ENCODE assay signal across 12 mouse cellular contexts in the genomic region with DNA sequence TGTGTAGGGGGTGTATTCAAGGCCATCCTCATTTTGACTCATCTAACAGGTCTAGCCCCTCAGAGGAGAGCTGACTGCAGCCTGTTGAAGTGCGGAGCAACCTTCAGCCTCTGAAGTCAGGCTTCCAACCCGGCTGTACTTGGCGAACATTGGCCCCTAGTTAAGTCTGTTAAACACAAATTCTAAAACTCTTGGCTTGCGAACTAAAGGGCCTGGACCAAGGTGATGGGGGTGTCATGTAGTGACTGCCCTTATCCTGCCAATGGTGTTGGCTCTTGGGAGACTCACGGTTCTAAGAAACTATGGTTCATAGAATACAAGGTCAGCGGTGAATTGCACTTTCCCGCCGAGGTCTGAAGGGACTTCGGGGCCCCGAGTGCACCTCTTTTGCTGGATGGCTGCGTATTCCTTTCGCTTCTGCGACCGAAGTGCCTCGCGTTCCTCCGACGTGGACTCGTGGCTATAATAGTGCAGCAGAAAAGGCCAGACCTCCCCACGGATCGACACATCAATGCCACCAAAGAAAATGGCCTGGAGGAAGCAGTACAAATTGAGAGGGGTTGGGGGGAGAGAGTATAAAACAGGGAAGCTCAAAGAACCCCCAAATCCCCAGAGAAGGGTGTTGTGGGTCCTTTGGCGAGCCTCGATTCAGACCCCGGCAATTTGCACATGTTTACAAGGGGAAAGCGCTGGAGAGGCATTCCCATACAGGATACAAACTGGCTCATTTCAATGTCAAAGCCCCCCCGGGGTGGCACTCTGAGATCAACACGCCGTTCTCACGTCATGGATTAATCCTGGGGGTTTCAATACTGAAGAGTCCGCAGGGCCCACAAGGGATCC.
DNase-seq lines count a peak whose midpoint lies in the region; ATAC-seq and TF ChIP-seq lines count a peak whose summit lies in the region.
"Had no signal": no experiment of that assay in that cellular context is flagged by ENCODE, and none has a peak within 500 bp of the region (broad histone marks: within the 10 kb centered on the region; RNA-seq: fewer than 3 reads in every experiment).

No protein-coding gene starts in this region.

- peak; percentile 33 for ATAC-seq in forebrain, embryonic 15.5 days (replicated peaks)
- no peak for ATAC-seq in kidney, embryonic 15.5 days (replicated peaks; ENCODE audit: low FRiP score)
- ATAC-seq in midbrain, embryonic 15.5 days (replicated peaks) = no peak

- peak overlapping the region; percentile 29 for H3K4me2 ChIP-seq in forebrain, embryonic 15.5 days (replicated peaks)
- H3K4me2 ChIP-seq in kidney, embryonic 15.5 days = no peak overlapping the region
- peak overlapping the region; percentile 23; the same call in 1 of the 2 replicates for H3K4me2 ChIP-seq in midbrain, embryonic 15.5 days

- peak overlapping the region; percentile 78 for H3K27ac ChIP-seq in forebrain, embryonic 15.5 days (replicated peaks)
- H3K27ac ChIP-seq in kidney, embryonic 15.5 days = peak overlapping the region; percentile 63
- H3K27ac ChIP-seq in midbrain, embryonic 15.5 days = peak overlapping the region; percentile 50
- H3K27ac ChIP-seq in thymus, adult 2 months (ENCODE audit: control insufficient read depth, insufficient read depth, low read length) = no peak overlapping the region
- H3K27ac ChIP-seq: liver, embryonic 14.5 days had no signal

- H3K36me3 ChIP-seq in forebrain, embryonic 15.5 days = peaks cover 19% of the 10 kb centered on the region; the same call in 1 of the 2 replicates
- H3K36me3 ChIP-seq in kidney, embryonic 15.5 days = peaks cover 26% of the 10 kb centered on the region
- H3K36me3 ChIP-seq in midbrain, embryonic 15.5 days (replicated peaks) = no peaks in the 10 kb centered on the region
- no peaks in the 10 kb centered on the region for H3K36me3 ChIP-seq in thymus, adult 2 months (ENCODE audit: control insufficient read depth, insufficient read depth, low read length)

- TF ChIP-seq POLR2A in thymus, adult 2 months (IDR thresholded peaks at IDR 0.05; ENCODE audit: control insufficient read depth, extremely low read depth, insufficient read depth, low read length, poor library complexity) = no peak

- H3K9ac ChIP-seq in forebrain, embryonic 15.5 days (replicated peaks) = 0 out of 2 replicates have a peak overlapping the region, but pooled peaks have one; percentile 27
- H3K9ac ChIP-seq in kidney, embryonic 15.5 days = no peak overlapping the region
- no peak overlapping the region for H3K9ac ChIP-seq in midbrain, embryonic 15.5 days
- H3K9ac ChIP-seq: liver, embryonic 14.5 days had no signal

- H3K27me3 ChIP-seq in forebrain, embryonic 15.5 days = no peaks in the 10 kb centered on the region
- peaks cover 6% of the 10 kb centered on the region; the same call in 1 of the 2 replicates for H3K27me3 ChIP-seq in kidney, embryonic 15.5 days
- no peaks in the 10 kb centered on the region for H3K27me3 ChIP-seq in midbrain, embryonic 15.5 days (replicated peaks)
- H3K27me3 ChIP-seq in thymus, adult 2 months (ENCODE audit: control insufficient read depth, insufficient read depth, low read length) = no peaks in the 10 kb centered on the region

- no peak for TF ChIP-seq CTCF in thymus, adult 2 months (IDR thresholded peaks at IDR 0.05; ENCODE audit: borderline replicate concordance, control insufficient read depth, extremely low read depth, insufficient read depth, low read length, poor library complexity)

- no peaks in the 10 kb centered on the region for H3K9me3 ChIP-seq in forebrain, embryonic 15.5 days
- no peaks in the 10 kb centered on the region for H3K9me3 ChIP-seq in kidney, embryonic 15.5 days (replicated peaks)
- no peaks in the 10 kb centered on the region for H3K9me3 ChIP-seq in midbrain, embryonic 15.5 days

- DNase-seq in ZHBTc4 (ENCODE audit: low read depth, low spot score) = peak; percentile 89
- DNase-seq in natural killer cell, adult 2 months (ENCODE audit: low spot score in 2 of 2) = no peak
- DNase-seq in thymus, adult 2 months = no peak
- no peak for DNase-seq in lung, postnatal 14 days
- DNase-seq: adrenal gland, postnatal 25 days; cerebellum, adult 18-20 months; layer of hippocampus, postnatal 36 days; right cerebral cortex, postnatal 4 days had no signal

- WGBS in forebrain, embryonic 15.5 days = 17% methylated on average over 30 of the region's 30 CpGs
- 54% methylated on average over 30 of the region's 30 CpGs for WGBS in kidney, embryonic 15.5 days
- WGBS in midbrain, embryonic 15.5 days = 25% methylated on average over 30 of the region's 30 CpGs
- WGBS in thymus, adult 2 months = 95% methylated on average over 30 of the region's 30 CpGs

- no peak overlapping the region for H3K4me3 ChIP-seq in forebrain, embryonic 15.5 days
- H3K4me3 ChIP-seq in kidney, embryonic 15.5 days (replicated peaks) = no peak overlapping the region
- no peak overlapping the region for H3K4me3 ChIP-seq in midbrain, embryonic 15.5 days
- H3K4me3 ChIP-seq in thymus, adult 2 months (ENCODE audit: control insufficient read depth, insufficient read depth, low read length) = no peak overlapping the region

- H3K4me1 ChIP-seq in forebrain, embryonic 15.5 days = peaks cover 49% of the 10 kb centered on the region
- H3K4me1 ChIP-seq in kidney, embryonic 15.5 days = peaks cover 69% of the 10 kb centered on the region
- peaks cover 43% of the 10 kb centered on the region for H3K4me1 ChIP-seq in midbrain, embryonic 15.5 days
- peaks cover 11% of the 10 kb centered on the region for H3K4me1 ChIP-seq in thymus, adult 2 months (replicated peaks; ENCODE audit: control insufficient read depth, insufficient read depth, low read length)
